Mouse (Mus musculus): ENCODE measurements around the gene Gm11939.
"Not testable (repeated sequence)": the region's sequence is repeated elsewhere in the genome, so short reads cannot be mapped to it uniquely, and the experiment has no call there.

Gm11939 gene

GRCm38 (mm10) chr11:99559366-99559765 is at the start of gene Gm11939:
Gene Gm11939 (minus strand): TSS chr11:99559466.
- no peak for DNase-seq (ENCODE audit: low read depth, low spot score)

DNA sequence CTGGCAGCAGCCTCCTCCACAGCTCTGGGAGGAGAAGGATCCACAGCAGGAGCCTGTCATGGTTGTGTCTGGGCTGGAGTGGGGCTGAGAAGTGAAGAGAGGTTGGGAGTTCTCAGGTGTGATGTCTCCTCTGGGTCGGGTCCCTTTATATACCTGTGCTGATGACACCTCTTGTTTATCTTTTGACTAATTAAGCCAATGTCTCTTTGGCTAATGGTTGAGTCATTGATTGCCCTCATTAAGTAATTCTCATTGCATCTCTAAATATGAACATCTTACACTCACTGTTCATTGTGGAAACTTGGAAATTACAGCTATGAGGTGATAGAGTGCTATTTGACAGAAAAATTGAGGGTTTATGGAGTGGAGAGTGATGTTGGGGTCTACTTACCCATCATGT is 43.9 kb upstream of the Gm11939 start, which contains the start of gene Gm11938:
Gene Gm11938 (minus strand): TSS at position 101 of the 400 bp plus-strand sequence.
- DNase-seq (ENCODE audit: low read depth, low spot score): not testable (repeated sequence)

GRCm38 (mm10) chr11:99597742-99598141 is 38.5 kb upstream of the Gm11939 start, which contains the start of gene Krtap9-3:
Gene Krtap9-3 (minus strand): TSS chr11:99598105.
- DNase-seq (ENCODE audit: low read depth, low spot score): not testable (repeated sequence)

GRCm38 (mm10) chr11:99590981-99591380 is 31.7 kb upstream of the Gm11939 start, which contains the start of gene Krtap1-3:
Gene Krtap1-3 (minus strand): TSS chr11:99591339.
- DNase-seq (ENCODE audit: low read depth, low spot score): no peak

GRCm38 (mm10) chr11:99585096-99585495 is 25.8 kb upstream of the Gm11939 start:
- peak; percentile 57 for DNase-seq (ENCODE audit: low read depth, low spot score)

GRCm38 (mm10) chr11:99583245-99583704 is 24.0 kb upstream of the Gm11939 start, which contains the start of gene Krtap1-4:
Gene Krtap1-4 (minus strand): TSS chr11:99583654.
- DNase-seq (ENCODE audit: low read depth, low spot score): no peak

GRCm38 (mm10) chr11:99581564-99581963 is 22.3 kb upstream of the Gm11939 start:
- peak; percentile 58 for DNase-seq (ENCODE audit: low read depth, low spot score)

GRCm38 (mm10) chr11:99581051-99581450 is 21.8 kb upstream of the Gm11939 start:
- no peak for DNase-seq (ENCODE audit: low read depth, low spot score)

- DNase-seq (ENCODE audit: low read depth, low spot score): no peak
Measured at GRCm38 (mm10) chr11:99580636-99581035, 21.4 kb upstream of the Gm11939 start, which contains the start of gene Krtap1-5. Gene Krtap1-5 (minus strand): TSS chr11:99581016.

DNA sequence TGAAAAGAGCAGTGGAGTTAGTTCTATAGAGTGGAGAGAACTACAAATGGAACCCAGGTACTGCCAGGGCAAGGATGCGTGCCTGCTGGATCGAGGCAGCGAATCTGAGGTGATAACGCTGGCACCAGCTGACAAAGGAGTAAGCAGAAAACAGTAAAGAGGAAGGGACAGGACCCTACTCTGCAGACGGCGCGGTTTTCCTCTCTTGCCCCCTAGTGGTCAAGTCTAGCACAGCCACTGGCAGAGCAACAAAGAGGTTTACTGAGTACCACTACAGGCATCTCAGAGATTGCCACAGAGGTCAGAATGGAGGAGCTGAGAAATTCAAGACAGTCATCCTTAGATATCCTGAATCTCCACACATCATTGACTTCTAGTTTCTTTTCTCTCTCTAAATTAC is 14.8 kb upstream of the Gm11939 start:
- DNase-seq (ENCODE audit: low read depth, low spot score): no peak

DNA sequence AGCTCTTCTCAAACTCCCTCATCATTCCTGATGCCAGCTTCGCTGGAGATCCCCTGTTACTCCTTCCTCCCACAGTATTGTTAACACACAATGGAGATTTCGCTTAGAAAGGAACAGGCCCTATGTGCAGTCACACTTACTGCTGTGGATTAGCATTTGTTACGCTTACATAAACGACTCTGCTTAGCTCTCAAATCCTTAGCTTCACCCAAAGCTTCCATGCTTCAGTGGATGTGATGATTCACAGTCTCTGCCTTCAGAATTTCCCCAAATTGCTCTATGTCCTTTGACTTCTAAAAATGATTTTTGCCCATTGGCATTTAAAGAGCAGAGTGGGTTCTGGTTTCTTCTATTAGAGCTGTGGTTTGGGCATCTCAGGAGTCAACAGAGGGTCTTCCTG is 13.9 kb upstream of the Gm11939 start:
- DNase-seq (ENCODE audit: low read depth, low spot score): peak; percentile 46

- no peak for DNase-seq (ENCODE audit: low read depth, low spot score)
Measured at GRCm38 (mm10) chr11:99566530-99566929, 7.3 kb upstream of the Gm11939 start, which contains the start of gene Krtap3-1. Gene Krtap3-1 (minus strand): TSS chr11:99566630.

GRCm38 (mm10) chr11:99562580-99562979 is 3.3 kb upstream of the Gm11939 start:
- no peak for DNase-seq (ENCODE audit: low read depth, low spot score)

GRCm38 (mm10) chr11:99557976-99558745 is 1.1 kb downstream of the Gm11939 start:
- DNase-seq (ENCODE audit: low read depth, low spot score): peak; percentile 39

DNA sequence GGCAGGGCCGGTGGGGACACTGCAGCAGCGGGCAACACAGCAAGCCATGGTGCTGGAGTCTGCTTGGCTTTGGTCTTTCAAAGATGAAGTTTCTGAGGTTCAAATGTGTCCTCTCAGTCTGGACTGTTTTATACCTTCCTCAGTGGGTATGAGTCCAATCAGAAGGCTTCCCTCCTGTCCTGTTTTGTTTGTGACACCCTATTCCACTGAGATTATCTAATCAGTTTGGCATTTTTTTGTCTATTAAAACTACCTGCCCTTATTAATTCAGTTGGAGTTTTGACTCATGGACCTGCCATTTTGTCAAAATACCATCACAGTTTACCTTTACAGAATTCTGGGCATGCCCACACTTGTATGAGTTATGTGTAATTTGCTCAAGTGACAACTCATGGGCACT is 2.5 kb downstream of the Gm11939 start, which contains the start of gene Krtap3-2:
Gene Krtap3-2 (minus strand): TSS at position 101 of the 400 bp plus-strand sequence.
- no peak for DNase-seq (ENCODE audit: low read depth, low spot score)

- DNase-seq (ENCODE audit: low read depth, low spot score): no peak
Measured at GRCm38 (mm10) chr11:99556195-99556594, 3.1 kb downstream of the Gm11939 start.

GRCm38 (mm10) chr11:99550765-99551164 is 8.5 kb downstream of the Gm11939 start, which contains the start of gene Krtap3-3:
Gene Krtap3-3 (minus strand): TSS chr11:99550865.
- no peak for DNase-seq (ENCODE audit: low read depth, low spot score)

GRCm38 (mm10) chr11:99547892-99548291 is 11.4 kb downstream of the Gm11939 start:
- no peak for DNase-seq (ENCODE audit: low read depth, low spot score)

DNA sequence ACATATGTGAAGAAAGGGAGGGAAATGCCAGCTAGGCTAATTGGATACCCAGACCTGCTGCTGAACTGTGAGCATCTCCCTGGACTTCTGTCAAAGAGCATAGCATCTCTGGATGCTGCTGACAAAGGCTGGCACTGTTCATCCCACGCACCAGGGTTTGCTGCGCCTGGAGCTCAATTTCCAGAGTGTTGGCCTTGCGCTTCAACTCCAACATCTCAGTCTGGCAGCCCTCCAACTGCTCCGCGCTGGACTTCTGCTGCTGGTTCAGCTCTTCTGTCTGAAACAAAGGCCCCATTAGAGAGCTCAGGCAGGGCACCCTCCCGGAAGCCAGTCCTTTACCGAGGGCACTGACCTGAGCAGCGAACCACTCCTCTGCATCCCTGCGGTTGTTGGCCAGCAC is 19.5 kb downstream of the Gm11939 start:
- peak; percentile 41 for DNase-seq (ENCODE audit: low read depth, low spot score)

DNA sequence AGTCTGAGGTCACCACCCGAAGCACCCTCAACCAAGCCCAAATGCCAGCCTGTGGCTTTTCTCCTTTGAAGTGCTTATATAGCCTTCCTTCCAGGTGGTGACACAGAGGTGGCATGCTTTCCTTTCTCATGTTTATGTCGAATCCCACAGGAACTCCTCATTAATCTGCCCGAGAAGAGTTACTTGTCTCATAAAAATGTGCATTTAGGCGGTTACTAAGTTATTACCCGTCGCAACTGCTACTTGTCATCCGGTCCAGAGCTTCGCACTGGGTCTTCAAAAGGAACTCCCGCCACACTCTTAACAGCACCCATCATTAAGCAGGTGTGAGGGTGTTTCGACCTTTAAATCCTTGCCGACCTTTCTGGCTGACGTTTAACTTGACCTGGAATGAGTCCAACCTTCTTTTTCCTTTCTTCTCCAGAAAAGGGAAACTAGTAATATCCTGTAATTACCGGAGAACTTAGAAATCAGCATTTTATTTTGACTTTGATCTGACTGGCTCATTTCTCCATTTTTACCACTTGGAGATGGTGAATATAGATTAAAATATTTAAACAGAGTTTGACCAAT is 37.9 kb downstream of the Gm11939 start, which contains the start of gene Krt39:
Gene Krt39 (minus strand): TSS at position 51 of the 573 bp plus-strand sequence.
- DNase-seq (ENCODE audit: low read depth, low spot score): no peak

- no peak for DNase-seq (ENCODE audit: low read depth, low spot score)
Measured at GRCm38 (mm10) chr11:99514098-99514497, 45.2 kb downstream of the Gm11939 start.
